Mouse (Mus musculus): ENCODE measurements around the gene Evl.

Evl gene

GRCm38 (mm10) chr12:108651053-108651660 lies 96.6 kb downstream of the Evl start:
- DNase-seq (ENCODE audit: low spot score): no peak

- no peak for DNase-seq (ENCODE audit: low spot score)
These were observed 99.1 kb downstream of the Evl start for GRCm38 (mm10) chr12:108653358-108654335.

- DNase-seq (ENCODE audit: low spot score): no peak
These were observed 102.8 kb downstream of the Evl start for GRCm38 (mm10) chr12:108657350-108657749.

- DNase-seq (ENCODE audit: low spot score): no peak
These were observed 114.2 kb downstream of the Evl start for GRCm38 (mm10) chr12:108668606-108669235.

GRCm38 (mm10) chr12:108671541-108671940 lies 117.0 kb downstream of the Evl start:
- DNase-seq (ENCODE audit: low spot score): no peak

- DNase-seq (ENCODE audit: low spot score): no peak
These were observed 118.4 kb downstream of the Evl start for GRCm38 (mm10) chr12:108672908-108673307.

GRCm38 (mm10) chr12:108673546-108673945 lies 119.0 kb downstream of the Evl start:
- DNase-seq (ENCODE audit: low spot score): no peak

- peak; percentile 70 for DNase-seq (ENCODE audit: low spot score)
These were observed 120.0 kb downstream of the Evl start for GRCm38 (mm10) chr12:108674502-108674901.

GRCm38 (mm10) chr12:108674916-108675315 lies 120.4 kb downstream of the Evl start:
- DNase-seq (ENCODE audit: low spot score): no peak

- no peak for DNase-seq (ENCODE audit: low spot score)
These were observed 121.3 kb downstream of the Evl start for GRCm38 (mm10) chr12:108675614-108676401.

- DNase-seq (ENCODE audit: low spot score): no peak
These were observed 122.6 kb downstream of the Evl start for GRCm38 (mm10) chr12:108677116-108677515.

- DNase-seq (ENCODE audit: low spot score): no peak
These were observed 123.8 kb downstream of the Evl start for GRCm38 (mm10) chr12:108678366-108678765.

- no peak for DNase-seq (ENCODE audit: low spot score)
These were observed 126.3 kb downstream of the Evl start for GRCm38 (mm10) chr12:108680861-108681260.

GRCm38 (mm10) chr12:108682240-108683023 lies 127.9 kb downstream of the Evl start:
- DNase-seq (ENCODE audit: low spot score): no peak

- DNase-seq (ENCODE audit: low spot score): no peak
These were observed 131.9 kb downstream of the Evl start for GRCm38 (mm10) chr12:108686463-108686862.

GRCm38 (mm10) chr12:108686926-108687325 lies 132.4 kb downstream of the Evl start:
- no peak for DNase-seq (ENCODE audit: low spot score)

- no peak for DNase-seq (ENCODE audit: low spot score)
These were observed 134.6 kb downstream of the Evl start for GRCm38 (mm10) chr12:108689167-108689566.

- no peak for DNase-seq (ENCODE audit: low spot score)
These were observed 136.0 kb downstream of the Evl start for GRCm38 (mm10) chr12:108690529-108690928.

GRCm38 (mm10) chr12:108693592-108693991 lies 139.1 kb downstream of the Evl start:
- DNase-seq (ENCODE audit: low spot score): no peak

- no peak for DNase-seq (ENCODE audit: low spot score)
These were observed 139.7 kb downstream of the Evl start for GRCm38 (mm10) chr12:108694223-108694622.

Measured in testis, postnatal 14 days (tissue).